Comparison of ENCODE assay signal across 25 mouse cellular contexts in the genomic region with DNA sequence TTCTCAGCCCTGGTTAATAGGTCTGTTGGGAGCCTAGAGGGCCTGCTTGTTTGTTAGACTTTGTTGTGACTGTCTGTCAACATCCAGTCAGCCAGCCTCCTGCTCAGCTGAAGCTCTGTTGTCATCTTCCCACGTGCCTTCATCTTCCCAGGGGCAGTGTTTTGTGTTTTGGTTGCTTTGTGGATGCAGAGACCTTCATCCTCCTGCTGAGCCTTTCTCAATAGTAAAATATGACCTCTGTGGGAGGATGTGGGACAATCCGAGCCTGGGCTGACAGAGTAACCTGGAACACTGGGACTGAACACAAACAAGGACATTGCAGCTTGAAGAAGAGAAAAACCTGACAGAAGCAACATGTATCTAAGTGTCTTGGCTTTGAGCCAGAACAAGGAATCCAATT.
DNase-seq lines count a peak whose midpoint lies in the region; ATAC-seq and TF ChIP-seq lines count a peak whose summit lies in the region.
"Had no signal": no experiment of that assay in that cellular context is flagged by ENCODE, and none has a peak within 500 bp of the region (broad histone marks: within the 10 kb centered on the region; RNA-seq: fewer than 3 reads in every experiment).

No protein-coding gene starts in this region.

- no peaks in the 10 kb centered on the region for H3K9me3 ChIP-seq in forebrain, embryonic 14.5 days (replicated peaks; ENCODE audit: control insufficient read depth, low read length)
- H3K9me3 ChIP-seq in forebrain, embryonic 12.5 days, result no peaks in the 10 kb centered on the region
- H3K9me3 ChIP-seq: embryonic facial prominence, embryonic 15.5 days; forebrain, embryonic 15.5 days; heart, embryonic 12.5 days; midbrain, embryonic 10.5 days; neural tube, embryonic 12.5 days had no signal

- H3K36me3 ChIP-seq in forebrain, embryonic 14.5 days (ENCODE audit: control insufficient read depth, insufficient read depth, low read length), result no peaks in the 10 kb centered on the region
- H3K36me3 ChIP-seq in forebrain, embryonic 12.5 days (replicated peaks), result no peaks in the 10 kb centered on the region
- H3K36me3 ChIP-seq: embryonic facial prominence, embryonic 15.5 days; forebrain, embryonic 15.5 days; heart, embryonic 12.5 days; midbrain, embryonic 10.5 days; neural tube, embryonic 12.5 days had no signal

- ATAC-seq in forebrain, embryonic 14.5 days, result no peak
- ATAC-seq in forebrain, embryonic 12.5 days (ENCODE audit: low FRiP score), result no peak
- ATAC-seq: activated CD4-positive, CD25-positive, alpha-beta regulatory T cell, adult 4 months; forebrain, embryonic 15.5 days; intestine, postnatal 0 days had no signal

- H3K4me1 ChIP-seq in forebrain, embryonic 14.5 days (ENCODE audit: control insufficient read depth, insufficient read depth, low read length), result no peaks in the 10 kb centered on the region
- H3K4me1 ChIP-seq in forebrain, embryonic 12.5 days, result no peaks in the 10 kb centered on the region
- H3K4me1 ChIP-seq: forebrain, embryonic 15.5 days; heart, embryonic 12.5 days; neural tube, embryonic 12.5 days had no signal

- DNase-seq in forebrain, embryonic 14.5 days (ENCODE audit: low spot score), result peak; percentile 2
- DNase-seq in lung, postnatal 36 days, result peak; percentile 20
- no peak for DNase-seq in lung, postnatal 25 days (ENCODE audit: low spot score)
- DNase-seq in R1 (ENCODE audit: low read depth, low spot score), result peak; percentile 3
- peak; percentile 12 for DNase-seq in brain, embryonic 14.5 days (ENCODE audit: low read depth)
- no peak for DNase-seq in right cerebral cortex, postnatal 36 days (ENCODE audit: low spot score in 2 of 2)
- DNase-seq: adrenal gland, postnatal 14 days; B cell, adult 2 months; cerebellum, adult 18-20 months; gastrocnemius, adult 2 months; gastrocnemius, postnatal 36 days; heart, adult 2 months; kidney, adult 9 months; kidney, postnatal 10 days; thymus, postnatal 4 days had no signal

- H3K27ac ChIP-seq in forebrain, embryonic 14.5 days (ENCODE audit: low read depth, low read length), result no peak overlapping the region
- no peak overlapping the region for H3K27ac ChIP-seq in forebrain, embryonic 12.5 days
- H3K27ac ChIP-seq: forebrain, embryonic 15.5 days; gastrocnemius, adult 2 months; heart, adult 2 months; hindbrain, embryonic 14.5 days; midbrain, embryonic 10.5 days; neural tube, embryonic 12.5 days had no signal

- H3K4me3 ChIP-seq in forebrain, embryonic 14.5 days (ENCODE audit: low read depth, low read length), result no peak overlapping the region
- no peak overlapping the region for H3K4me3 ChIP-seq in forebrain, embryonic 12.5 days (replicated peaks)
- H3K4me3 ChIP-seq: embryonic facial prominence, embryonic 15.5 days; forebrain, embryonic 15.5 days; gastrocnemius, adult 2 months; heart, adult 2 months; heart, embryonic 12.5 days; midbrain, embryonic 10.5 days; myocyte; neural tube, embryonic 12.5 days had no signal

- H3K9ac ChIP-seq in forebrain, embryonic 14.5 days (ENCODE audit: low read length), result no peak overlapping the region
- no peak overlapping the region for H3K9ac ChIP-seq in forebrain, embryonic 12.5 days
- H3K9ac ChIP-seq: embryonic facial prominence, embryonic 15.5 days; forebrain, embryonic 15.5 days; heart, embryonic 12.5 days; hindbrain, embryonic 14.5 days; neural tube, embryonic 12.5 days had no signal

- no peaks in the 10 kb centered on the region for H3K27me3 ChIP-seq in forebrain, embryonic 14.5 days (replicated peaks; ENCODE audit: control insufficient read depth, insufficient read depth, low read length)
- no peaks in the 10 kb centered on the region for H3K27me3 ChIP-seq in forebrain, embryonic 12.5 days
- H3K27me3 ChIP-seq: embryonic facial prominence, embryonic 15.5 days; forebrain, embryonic 15.5 days; heart, embryonic 12.5 days; neural tube, embryonic 12.5 days had no signal

- TF ChIP-seq CTCF in brain, embryonic 14.5 days (IDR thresholded peaks at IDR 0.05; ENCODE audit: borderline replicate concordance, extremely low read depth, insufficient read depth, insufficient read length), result no peak

- H3K4me2 ChIP-seq in forebrain, embryonic 14.5 days (ENCODE audit: low read length), result no peak overlapping the region
- no peak overlapping the region for H3K4me2 ChIP-seq in forebrain, embryonic 12.5 days
- H3K4me2 ChIP-seq: embryonic facial prominence, embryonic 15.5 days; forebrain, embryonic 15.5 days; heart, embryonic 12.5 days; hindbrain, embryonic 14.5 days; neural tube, embryonic 12.5 days had no signal

- 9% methylated on average over 2 of the region's 2 CpGs for WGBS in forebrain, embryonic 14.5 days
- WGBS in forebrain, embryonic 12.5 days, result 3% methylated on average over 2 of the region's 2 CpGs

- TF ChIP-seq POLR2A in brain, embryonic 14.5 days (IDR thresholded peaks at IDR 0.05; ENCODE audit: borderline replicate concordance, extremely low read depth, insufficient read depth, insufficient read length, poor library complexity, severe bottlenecking), result no peak

Comparison
In these comparisons a context has a peak if more than half of its experiments do, and no peak if none do; other contexts are left out.
1. DNase-seq: peak in forebrain, embryonic 14.5 days (single experiment), lung, postnatal 36 days (single experiment), R1 (single experiment) and brain, embryonic 14.5 days (single experiment); none in lung, postnatal 25 days (single experiment) and right cerebral cortex, postnatal 36 days (0 of 2).